Mouse (Mus musculus): Measurements from ENCODE around the gene E2f3. TPM values are rescaled to one million over a fixed set of nuclear protein-coding genes. Genes with fewer than 3 reads are reported as not detected.

Gene E2f3
- polyA plus RNA-seq, 1 experiment from 2014 or later: 19.0 TPM

DNA sequence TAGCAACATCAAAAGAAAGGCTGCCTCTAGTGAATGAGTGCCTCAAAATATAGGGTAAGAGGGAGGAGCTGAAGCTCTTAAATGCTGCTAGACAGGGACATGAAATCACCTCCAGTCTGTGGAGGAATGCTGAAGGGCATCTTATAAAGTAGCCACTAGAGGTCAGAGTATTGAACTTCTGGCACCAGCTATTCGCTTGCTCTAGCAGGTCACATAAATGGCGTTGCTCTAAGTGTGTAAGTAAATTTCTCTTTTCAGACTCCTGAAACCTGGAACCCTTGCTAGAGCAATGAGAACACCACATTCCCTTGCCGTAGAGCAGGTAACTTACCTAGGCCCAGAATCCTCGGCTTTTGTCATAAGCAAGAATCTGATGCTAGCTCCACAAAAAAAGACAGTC lies 128.4 kb downstream of the E2f3 start:
- no peaks in the 10 kb centered on the region for H3K9me3 ChIP-seq (ENCODE audit: control insufficient read depth, low read length)
- H3K9ac ChIP-seq (ENCODE audit: low read length): no peak overlapping the region
- 24% methylated on average over 4 of the region's 4 CpGs for WGBS
- H3K36me3 ChIP-seq (ENCODE audit: control insufficient read depth, insufficient read depth, low read length): no peaks in the 10 kb centered on the region
- H3K27me3 ChIP-seq (ENCODE audit: control insufficient read depth, insufficient read depth, low read length): no peaks in the 10 kb centered on the region
- H3K4me3 ChIP-seq (ENCODE audit: low read depth, low read length): no peak overlapping the region
- DNase-seq (ENCODE audit: low spot score) (no peak), ATAC-seq (ENCODE audit: insufficient number of reproducible peaks, low FRiP score, low TSS enrichment, low read depth) (no peak; the same call in 1 of the 2 replicates)
- H3K4me2 ChIP-seq (ENCODE audit: low read depth, severe bottlenecking): no peak overlapping the region
- H3K27ac ChIP-seq (replicated peaks; ENCODE audit: low read depth, low read length): no peak overlapping the region
- H3K4me1 ChIP-seq (ENCODE audit: control insufficient read depth, insufficient read depth, low read length): no peaks in the 10 kb centered on the region

Other genes starting within 250 kb of the E2f3 start
- 34.0 and 39.2 TPM in 2 replicates for gene Cdkal1, start 130.4 kb downstream of the E2f3 start, polyA plus RNA-seq (2014; fragmentation: Nextera tagmentation; extraction: Ambion mirVana)
- 4.4 and 5.4 TPM in 2 replicates for gene Mboat1, start 150.4 kb upstream of the E2f3 start, polyA plus RNA-seq (2014; fragmentation: Nextera tagmentation; extraction: Ambion mirVana)

Measured in limb, embryonic 11.5 days (tissue).